Mouse (Mus musculus): ENCODE measurements around the gene Pgm5. TPM values are rescaled to one million over a fixed set of nuclear protein-coding genes. Genes with fewer than 3 reads are reported as not detected.
A peak's percentile ranks its signal among the peaks of the same experiment; 100 is the strongest.

Gene Pgm5
- polyA plus RNA-seq (2016; fragmentation: Nextera tagmentation; extraction: Ambion mirVana), result 0.20 and 0.54 TPM in 2 replicates

- Histone ChIP-seq H3K36me3 (no peaks in the 10 kb centered on the region), H3K4me1 (peaks cover 11% of the 10 kb centered on the region), H3K27me3 (ENCODE audit: low read depth, poor library complexity, severe bottlenecking) (peaks cover 38% of the 10 kb centered on the region), H3K4me3 (peak within 1 kb of the TSS; percentile 52), H3K27ac (peak within 1 kb of the TSS; percentile 69), H3K9me3 (replicated peaks) (no peaks in the 10 kb centered on the region)
- peak; percentile 51 for DNase-seq (ENCODE audit: low spot score)
- WGBS, result 2% methylated on average over 39 of the region's 39 CpGs
These were observed at the start of gene Pgm5 for GRCm38 (mm10) chr19:24861612-24862451. TSS of gene Pgm5 (minus strand) at chr19:24861855.

DNA sequence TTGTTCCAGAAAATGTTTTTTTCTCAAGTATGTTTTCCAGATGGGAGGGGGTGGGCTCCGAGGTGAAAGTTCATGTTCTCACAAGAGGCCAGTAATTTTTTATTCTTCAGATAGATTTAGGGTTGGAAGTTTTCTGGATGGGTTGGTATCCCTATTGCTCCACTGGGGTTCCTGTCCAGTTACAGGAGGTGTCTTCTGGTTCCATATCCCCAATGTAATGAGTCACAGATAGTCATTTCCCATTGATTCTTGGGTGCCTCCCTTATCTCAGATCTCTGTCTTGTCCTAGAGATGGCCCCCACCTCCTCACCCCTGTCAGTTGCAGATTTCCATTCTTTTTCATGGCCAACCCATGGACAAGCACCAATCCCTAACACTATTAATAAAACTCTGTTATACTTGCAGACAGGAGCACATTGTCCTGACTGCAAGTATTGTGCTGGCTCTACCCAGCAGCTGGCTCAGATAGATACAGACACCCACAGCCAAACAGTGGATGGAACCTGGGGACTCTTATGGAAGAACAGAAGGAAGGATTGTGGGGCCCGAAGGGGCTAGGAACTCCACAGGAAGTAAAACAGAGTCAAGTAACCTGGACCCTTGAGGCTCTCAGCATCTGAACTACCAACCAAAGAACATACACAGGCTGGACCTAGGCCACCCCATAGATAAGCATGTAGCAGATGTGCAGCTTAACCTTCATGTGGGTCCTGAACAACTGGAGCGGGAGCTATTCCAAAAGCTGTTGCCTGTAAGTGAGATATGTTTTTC, 46.9 kb upstream of the Pgm5 start:
- no peak overlapping the region for H3K27ac ChIP-seq
- WGBS, result 95% methylated on average over 3 of the region's 3 CpGs
- no peaks in the 10 kb centered on the region for H3K9me3 ChIP-seq (replicated peaks)

GRCm38 (mm10) chr19:24907655-24908054, 46.0 kb upstream of the Pgm5 start:
- Histone ChIP-seq H3K4me3 (no peak overlapping the region), H3K4me1 (no peaks in the 10 kb centered on the region), H3K27ac (no peak overlapping the region), H3K36me3 (no peaks in the 10 kb centered on the region), H3K27me3 (ENCODE audit: low read depth, poor library complexity, severe bottlenecking) (peaks cover 31% of the 10 kb centered on the region), H3K9me3 (replicated peaks) (no peaks in the 10 kb centered on the region)
- DNase-seq (ENCODE audit: low spot score), result no peak
- WGBS, result 95% methylated on average over 6 of the region's 6 CpGs

More for the DNA sequence above, 46.9 kb upstream of the Pgm5 start:
- H3K4me1 ChIP-seq, result no peaks in the 10 kb centered on the region
- H3K36me3 ChIP-seq, result no peaks in the 10 kb centered on the region
- no peak for DNase-seq (ENCODE audit: low spot score)
- peaks cover 22% of the 10 kb centered on the region for H3K27me3 ChIP-seq (ENCODE audit: low read depth, poor library complexity, severe bottlenecking)
- no peak overlapping the region for H3K4me3 ChIP-seq

DNA sequence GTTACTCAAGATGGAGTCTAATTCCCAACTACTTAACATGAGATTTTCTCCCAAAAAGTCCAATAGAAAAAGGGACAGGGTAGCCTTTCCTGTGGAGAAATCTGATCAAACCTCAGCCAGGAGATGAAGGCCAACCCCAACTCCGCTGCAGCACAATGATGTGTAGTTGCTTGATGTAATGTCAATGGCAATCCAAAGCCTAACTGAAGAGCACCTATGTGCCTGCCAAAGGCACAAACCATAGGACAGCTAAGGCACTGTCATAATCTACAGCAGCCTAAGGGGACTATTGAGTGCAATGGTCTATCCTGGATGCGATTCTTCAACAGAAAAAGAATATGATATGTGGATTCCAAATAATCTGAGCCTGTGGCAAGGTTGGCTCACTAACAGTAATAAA, 41.2 kb upstream of the Pgm5 start:
- Histone ChIP-seq H3K27ac (no peak overlapping the region), H3K4me1 (peaks cover 21% of the 10 kb centered on the region), H3K36me3 (no peaks in the 10 kb centered on the region), H3K9me3 (replicated peaks) (no peaks in the 10 kb centered on the region), H3K4me3 (no peak overlapping the region), H3K27me3 (ENCODE audit: low read depth, poor library complexity, severe bottlenecking) (peaks cover 78% of the 10 kb centered on the region)
- 53% methylated on average over 2 of the region's 2 CpGs for WGBS
- DNase-seq (ENCODE audit: low spot score), result no peak

DNA sequence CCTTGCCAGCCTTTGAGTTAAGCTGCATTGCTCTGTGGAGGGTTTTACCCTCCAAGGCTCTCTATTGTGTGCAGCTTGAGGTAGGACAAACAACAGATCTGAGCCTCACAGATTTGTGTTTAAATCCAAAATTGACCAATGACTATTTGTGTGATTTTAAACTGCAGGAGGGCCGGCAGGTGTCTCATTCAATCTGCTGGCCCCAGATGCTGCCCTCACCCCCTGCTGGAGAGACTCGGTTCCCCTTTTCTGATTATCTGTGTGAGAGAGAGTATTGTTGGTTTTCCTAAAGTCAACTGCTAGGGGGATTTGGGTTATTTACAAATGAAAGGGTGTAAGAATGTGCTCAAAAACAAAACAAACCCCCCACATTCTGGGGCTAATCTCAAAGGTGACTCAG, 40.6 kb upstream of the Pgm5 start:
- Histone ChIP-seq H3K4me3 (no peak overlapping the region), H3K9me3 (replicated peaks) (no peaks in the 10 kb centered on the region), H3K27me3 (ENCODE audit: low read depth, poor library complexity, severe bottlenecking) (peaks cover 84% of the 10 kb centered on the region), H3K27ac (no peak overlapping the region), H3K36me3 (no peaks in the 10 kb centered on the region), H3K4me1 (peaks cover 27% of the 10 kb centered on the region)
- 5% methylated on average over 2 of the region's 2 CpGs for WGBS
- no peak for DNase-seq (ENCODE audit: low spot score)

DNA sequence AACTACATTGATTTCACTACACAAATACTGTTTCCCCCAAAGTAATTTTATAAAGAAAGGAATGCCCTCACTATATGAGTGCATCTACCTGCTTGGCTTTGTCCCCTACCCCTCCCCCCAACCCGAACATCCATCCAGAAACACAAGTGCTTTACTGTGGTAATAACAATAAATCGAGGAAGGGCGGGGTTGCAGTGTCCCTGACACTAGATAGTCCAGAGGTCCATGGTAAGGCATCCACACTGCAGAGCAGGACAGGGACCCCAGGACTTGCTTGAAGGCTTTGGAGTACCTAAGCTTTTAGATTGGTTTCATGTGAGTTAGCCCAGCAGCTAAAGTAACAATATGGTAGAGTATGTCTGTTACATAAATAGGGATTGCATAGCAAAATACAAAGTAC, 40.0 kb upstream of the Pgm5 start:
- Histone ChIP-seq H3K9me3 (replicated peaks) (no peaks in the 10 kb centered on the region), H3K4me1 (peaks cover 31% of the 10 kb centered on the region), H3K36me3 (no peaks in the 10 kb centered on the region), H3K27me3 (ENCODE audit: low read depth, poor library complexity, severe bottlenecking) (peaks cover 90% of the 10 kb centered on the region), H3K4me3 (no peak overlapping the region), H3K27ac (no peak overlapping the region)
- DNase-seq (ENCODE audit: low spot score), result no peak
- WGBS, result 5% methylated on average over 3 of the region's 3 CpGs

DNA sequence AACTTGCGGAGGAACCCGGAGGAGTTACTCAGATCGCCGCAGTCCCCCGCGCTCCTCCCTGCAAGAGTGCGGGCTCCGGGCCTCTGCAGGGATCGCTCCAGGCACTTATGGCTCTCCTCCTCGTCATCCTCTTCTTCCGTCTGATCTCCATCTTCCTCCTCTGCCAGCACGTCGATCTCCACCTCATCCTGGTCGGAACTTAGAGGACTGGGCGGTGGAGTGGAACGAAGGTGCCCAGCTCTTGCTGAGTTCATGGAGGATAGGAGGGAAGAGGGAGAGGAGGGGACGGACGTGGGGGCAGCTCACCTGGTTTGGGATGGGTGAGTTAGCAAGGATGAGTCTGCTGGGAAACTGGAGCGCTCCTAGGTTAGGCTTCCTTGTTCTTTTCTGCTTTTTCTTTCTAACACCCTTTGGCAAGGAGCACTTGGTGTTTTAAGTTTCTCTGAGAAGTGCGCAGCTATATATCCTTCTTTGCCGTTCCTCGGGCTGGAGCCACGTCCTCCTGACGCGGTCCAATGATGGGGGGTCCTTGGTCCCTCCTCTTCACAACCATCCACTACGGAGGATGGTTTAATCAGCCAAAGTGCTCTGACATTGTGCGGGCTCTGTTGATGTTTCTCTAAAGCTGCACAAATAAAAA, 39.0 kb upstream of the Pgm5 start, which contains the start of gene Foxd4:
Foxd4 (minus strand) TSS at position 617 of the 640 bp plus-strand sequence.
- DNase-seq (ENCODE audit: low spot score), result no peak
- H3K36me3 ChIP-seq, result no peaks in the 10 kb centered on the region
- under 1% methylated on average over 27 of the region's 27 CpGs for WGBS
- 0 out of 2 replicates have a peak within 1 kb of the TSS, but pooled peaks have one; percentile 30 for H3K27ac ChIP-seq
- H3K4me3 ChIP-seq, result peak within 1 kb of the TSS; percentile 53
- peaks cover 31% of the 10 kb centered on the region for H3K4me1 ChIP-seq
- peaks cover 98% of the 10 kb centered on the region for H3K27me3 ChIP-seq (ENCODE audit: low read depth, poor library complexity, severe bottlenecking)
- H3K9me3 ChIP-seq (replicated peaks), result no peaks in the 10 kb centered on the region

DNA sequence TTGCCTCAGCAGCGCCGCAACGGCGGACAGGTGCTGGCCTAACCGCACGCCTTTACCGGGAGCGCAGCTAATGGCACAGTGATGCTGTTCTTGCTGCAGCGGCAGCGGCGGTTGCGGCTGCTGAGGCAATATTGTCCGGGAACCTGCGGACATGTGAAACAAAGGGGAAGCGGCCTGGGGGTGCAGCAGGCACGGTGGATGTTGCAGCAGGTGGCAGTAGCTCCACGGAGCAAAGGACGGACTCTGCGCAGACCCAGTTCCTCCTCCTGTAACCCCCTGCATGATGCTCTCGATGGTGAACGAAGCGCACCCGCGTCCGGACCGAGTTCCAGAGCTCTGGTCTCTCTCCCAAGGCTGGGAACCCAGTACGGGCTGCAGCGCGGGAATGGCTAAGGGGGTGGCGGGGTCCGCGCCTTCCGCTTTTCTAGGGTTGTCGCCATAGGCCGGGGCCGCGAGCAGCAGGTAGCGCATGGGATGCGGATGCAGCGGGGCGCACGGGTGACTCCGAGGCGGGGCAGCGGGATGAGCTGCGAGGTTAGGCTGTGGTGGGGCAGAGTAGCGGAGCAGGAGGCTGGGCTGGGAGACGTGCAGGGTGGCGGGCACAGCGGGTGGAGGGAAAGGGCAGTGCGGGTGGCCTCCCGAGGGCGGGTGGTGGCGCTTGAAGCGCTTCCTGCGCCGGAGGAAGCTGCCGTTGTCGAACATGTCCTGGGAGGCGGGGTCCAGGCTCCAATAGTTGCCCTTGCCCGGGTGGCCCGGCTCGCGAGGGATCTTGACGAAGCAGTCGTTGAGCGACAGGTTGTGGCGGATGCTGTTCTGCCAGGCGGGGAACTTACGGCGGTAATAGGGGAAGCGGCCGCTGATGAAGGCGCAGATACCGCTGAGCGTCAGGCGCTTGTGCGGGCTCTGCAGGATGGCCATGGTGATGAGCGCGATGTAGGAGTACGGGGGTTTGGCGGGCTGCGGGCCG, 38.2 kb upstream of the Pgm5 start:
- Histone ChIP-seq H3K27ac (0 out of 2 replicates have a peak overlapping the region, but pooled peaks have one; percentile 30), H3K9me3 (replicated peaks) (no peaks in the 10 kb centered on the region), H3K4me1 (peaks cover 31% of the 10 kb centered on the region), H3K4me3 (peak overlapping the region; percentile 53), H3K27me3 (ENCODE audit: low read depth, poor library complexity, severe bottlenecking) (peaks cover 98% of the 10 kb centered on the region), H3K36me3 (no peaks in the 10 kb centered on the region)
- DNase-seq (ENCODE audit: low spot score), result peak; percentile 70
- under 1% methylated on average over 84 of the region's 84 CpGs for WGBS

GRCm38 (mm10) chr19:24898737-24899577, 37.3 kb upstream of the Pgm5 start:
- 4% methylated on average over 34 of the region's 34 CpGs for WGBS
- no peak overlapping the region for H3K27ac ChIP-seq
- DNase-seq (ENCODE audit: low spot score), result no peak

DNA sequence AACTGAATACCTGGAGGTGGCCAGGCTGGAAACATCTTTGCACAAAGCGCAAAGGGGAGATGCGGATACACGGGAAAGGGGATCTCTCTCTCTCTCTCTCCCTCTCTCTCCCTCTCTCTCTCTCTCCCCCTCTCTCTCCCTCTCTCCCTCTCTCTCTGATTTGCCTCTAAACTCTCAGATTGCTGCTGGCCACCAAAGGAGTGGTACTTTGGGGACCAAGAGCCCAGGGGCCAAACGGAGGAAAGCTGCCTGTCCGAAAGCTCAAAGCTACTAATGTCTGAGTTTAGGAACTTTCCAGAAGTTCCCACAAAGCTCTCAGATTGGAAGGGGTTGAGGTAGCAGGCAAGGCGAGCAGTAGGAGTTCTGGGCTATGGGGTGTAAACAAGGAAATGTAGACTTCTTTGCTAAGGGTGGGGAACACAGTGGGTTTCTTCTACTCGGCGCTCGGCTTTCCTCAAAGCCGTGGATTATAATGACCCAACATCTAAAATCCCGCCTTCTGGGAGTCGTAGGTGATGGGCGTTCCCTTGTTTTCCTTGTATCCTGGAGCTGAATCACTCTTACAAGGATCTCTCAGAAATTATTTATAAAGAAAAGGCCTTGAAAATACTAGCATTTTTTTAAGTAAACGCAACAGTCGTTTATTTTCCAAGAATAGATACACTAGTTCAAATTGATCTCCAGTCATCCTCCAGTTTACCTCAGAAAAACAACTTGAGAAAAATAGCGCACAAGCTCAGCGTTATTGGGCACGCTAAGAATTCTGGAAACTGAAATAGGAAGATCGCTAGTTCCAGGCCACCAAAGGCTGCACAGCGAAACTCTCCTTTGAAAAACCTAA, 36.5 kb upstream of the Pgm5 start:
- Histone ChIP-seq H3K27me3 (ENCODE audit: low read depth, poor library complexity, severe bottlenecking) (peaks cover 81% of the 10 kb centered on the region), H3K9me3 (replicated peaks) (no peaks in the 10 kb centered on the region)
- peak; percentile 59 for DNase-seq (ENCODE audit: low spot score)

More at GRCm38 (mm10) chr19:24898737-24899577, 37.3 kb upstream of the Pgm5 start:
- Histone ChIP-seq H3K9me3 (replicated peaks) (no peaks in the 10 kb centered on the region), H3K4me3 (peak overlapping the region; percentile 53), H3K27me3 (ENCODE audit: low read depth, poor library complexity, severe bottlenecking) (peaks cover 90% of the 10 kb centered on the region), H3K36me3 (no peaks in the 10 kb centered on the region), H3K4me1 (peaks cover 31% of the 10 kb centered on the region)

More for the DNA sequence above, 36.5 kb upstream of the Pgm5 start:
- 1% methylated on average over 20 of the region's 20 CpGs for WGBS
- Histone ChIP-seq H3K4me3 (peak overlapping the region; percentile 36), H3K27ac (no peak overlapping the region), H3K4me1 (peaks cover 31% of the 10 kb centered on the region), H3K36me3 (no peaks in the 10 kb centered on the region)

Measured in limb, embryonic 10.5 days (tissue).